Mouse (Mus musculus): ENCODE measurements around the gene Pxt1. TPM values are rescaled to one million over a fixed set of nuclear protein-coding genes. Genes with fewer than 3 reads are reported as not detected.
"Not testable (repeated sequence)": the region's sequence is repeated elsewhere in the genome, so short reads cannot be mapped to it uniquely, and the experiment has no call there.

Gene Pxt1
- polyA plus RNA-seq (2015; fragmentation: Nextera tagmentation; extraction: Ambion mirVana): 0.21 and 0.28 TPM in 2 replicates

GRCm38 (mm10) chr17:28943740-28944139, at the start of gene Pxt1:
Pxt1 (minus strand) TSS chr17:28943840.
- no peak within 1 kb of the TSS for H3K4me2 ChIP-seq (replicated peaks; ENCODE audit: low read depth, low read length)
- no peak for ATAC-seq (ENCODE audit: low FRiP score, low TSS enrichment)

GRCm38 (mm10) chr17:28993004-28993403, 49.4 kb upstream of the Pxt1 start:
- H3K4me1 ChIP-seq (ENCODE audit: insufficient read depth, low read length); H3K4me3 ChIP-seq (ENCODE audit: low read length); H3K9me3 ChIP-seq (ENCODE audit: low read length); H3K27me3 ChIP-seq (ENCODE audit: insufficient read depth, low read length); H3K4me2 ChIP-seq (replicated peaks; ENCODE audit: low read depth, low read length); H3K9ac ChIP-seq (replicated peaks; ENCODE audit: low read length); ATAC-seq (ENCODE audit: low FRiP score, low TSS enrichment); H3K27ac ChIP-seq (ENCODE audit: low read length): not testable (repeated sequence)
- WGBS: 100% methylated on average over 1 of the region's 1 CpGs
- peaks cover 39% of the 10 kb centered on the region for H3K36me3 ChIP-seq (ENCODE audit: insufficient read depth, low read length)

More at GRCm38 (mm10) chr17:28943740-28944139, at the start of gene Pxt1:
- Histone ChIP-seq H3K9me3 (ENCODE audit: low read length) (no peaks in the 10 kb centered on the region), H3K27ac (ENCODE audit: low read length) (no peak within 1 kb of the TSS), H3K4me3 (ENCODE audit: low read length) (no peak within 1 kb of the TSS), H3K36me3 (ENCODE audit: insufficient read depth, low read length) (no peaks in the 10 kb centered on the region), H3K4me1 (ENCODE audit: insufficient read depth, low read length) (no peaks in the 10 kb centered on the region), H3K9ac (replicated peaks; ENCODE audit: low read length) (no peak within 1 kb of the TSS), H3K27me3 (ENCODE audit: insufficient read depth, low read length) (no peaks in the 10 kb centered on the region)
- WGBS: 88% methylated on average over 7 of the region's 7 CpGs

DNA sequence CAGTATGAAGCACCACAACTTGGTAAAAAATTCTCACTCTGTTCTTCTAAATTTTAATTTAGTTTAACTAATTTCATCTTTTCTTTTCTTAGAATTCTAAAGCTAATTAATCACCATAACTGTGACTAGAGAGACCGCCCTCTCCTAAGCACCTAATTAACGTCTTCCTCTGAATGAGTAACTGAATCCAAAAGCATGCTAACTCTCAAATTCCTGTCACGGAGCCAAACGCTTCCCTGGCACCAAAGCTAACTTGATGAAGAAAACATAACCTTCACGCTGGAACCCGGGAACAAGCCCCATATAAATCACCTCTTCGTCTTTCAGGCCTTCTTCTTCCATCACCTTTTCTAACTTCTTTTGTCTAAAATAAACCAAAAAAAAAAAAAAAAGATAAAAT, 48.5 kb upstream of the Pxt1 start:
- ATAC-seq (ENCODE audit: low FRiP score, low TSS enrichment): no peak
- Histone ChIP-seq H3K4me3 (ENCODE audit: low read length) (no peak overlapping the region), H3K4me1 (ENCODE audit: insufficient read depth, low read length) (no peaks in the 10 kb centered on the region), H3K4me2 (replicated peaks; ENCODE audit: low read depth, low read length) (no peak overlapping the region), H3K9ac (replicated peaks; ENCODE audit: low read length) (no peak overlapping the region), H3K27ac (ENCODE audit: low read length) (no peak overlapping the region), H3K9me3 (ENCODE audit: low read length) (no peaks in the 10 kb centered on the region), H3K27me3 (ENCODE audit: insufficient read depth, low read length) (no peaks in the 10 kb centered on the region), H3K36me3 (ENCODE audit: insufficient read depth, low read length) (peaks cover 43% of the 10 kb centered on the region)
- 38% methylated on average over 7 of the region's 7 CpGs for WGBS

- Histone ChIP-seq H3K4me1 (ENCODE audit: insufficient read depth, low read length) (no peaks in the 10 kb centered on the region), H3K9ac (replicated peaks; ENCODE audit: low read length) (no peak overlapping the region), H3K27me3 (ENCODE audit: insufficient read depth, low read length) (no peaks in the 10 kb centered on the region), H3K27ac (ENCODE audit: low read length) (no peak overlapping the region), H3K9me3 (ENCODE audit: low read length) (no peaks in the 10 kb centered on the region), H3K36me3 (ENCODE audit: insufficient read depth, low read length) (peaks cover 51% of the 10 kb centered on the region), H3K4me2 (replicated peaks; ENCODE audit: low read depth, low read length) (no peak overlapping the region), H3K4me3 (ENCODE audit: low read length) (no peak overlapping the region)
- no peak for ATAC-seq (ENCODE audit: low FRiP score, low TSS enrichment)
- WGBS: 82% methylated on average over 9 of the region's 9 CpGs
These were observed 47.6 kb upstream of the Pxt1 start for GRCm38 (mm10) chr17:28991286-28991685.

- Histone ChIP-seq H3K9ac (replicated peaks; ENCODE audit: low read length) (no peak overlapping the region), H3K9me3 (ENCODE audit: low read length) (no peaks in the 10 kb centered on the region), H3K36me3 (ENCODE audit: insufficient read depth, low read length) (peaks cover 59% of the 10 kb centered on the region), H3K4me3 (ENCODE audit: low read length) (no peak overlapping the region), H3K27ac (ENCODE audit: low read length) (no peak overlapping the region), H3K4me1 (ENCODE audit: insufficient read depth, low read length) (no peaks in the 10 kb centered on the region), H3K27me3 (ENCODE audit: insufficient read depth, low read length) (no peaks in the 10 kb centered on the region), H3K4me2 (replicated peaks; ENCODE audit: low read depth, low read length) (no peak overlapping the region)
- WGBS: 82% methylated on average over 4 of the region's 4 CpGs
- no peak for ATAC-seq (ENCODE audit: low FRiP score, low TSS enrichment)
These were observed 46.4 kb upstream of the Pxt1 start for GRCm38 (mm10) chr17:28990060-28990459.

GRCm38 (mm10) chr17:28988996-28989395, 45.4 kb upstream of the Pxt1 start:
- H3K27ac ChIP-seq (ENCODE audit: low read length): no peak overlapping the region
- H3K9ac ChIP-seq (replicated peaks; ENCODE audit: low read length): no peak overlapping the region
- H3K36me3 ChIP-seq (ENCODE audit: insufficient read depth, low read length): peaks cover 62% of the 10 kb centered on the region
- no peaks in the 10 kb centered on the region for H3K9me3 ChIP-seq (ENCODE audit: low read length)
- no peak for ATAC-seq (ENCODE audit: low FRiP score, low TSS enrichment)
- H3K4me2 ChIP-seq (replicated peaks; ENCODE audit: low read depth, low read length): no peak overlapping the region
- H3K4me1 ChIP-seq (ENCODE audit: insufficient read depth, low read length): no peaks in the 10 kb centered on the region
- H3K27me3 ChIP-seq (ENCODE audit: insufficient read depth, low read length): no peaks in the 10 kb centered on the region
- no peak overlapping the region for H3K4me3 ChIP-seq (ENCODE audit: low read length)
- WGBS: 86% methylated on average over 3 of the region's 3 CpGs

- Histone ChIP-seq H3K36me3 (ENCODE audit: insufficient read depth, low read length) (peaks cover 65% of the 10 kb centered on the region), H3K27ac (ENCODE audit: low read length) (no peak overlapping the region), H3K27me3 (ENCODE audit: insufficient read depth, low read length) (no peaks in the 10 kb centered on the region), H3K4me2 (replicated peaks; ENCODE audit: low read depth, low read length) (no peak overlapping the region), H3K4me1 (ENCODE audit: insufficient read depth, low read length) (no peaks in the 10 kb centered on the region), H3K4me3 (ENCODE audit: low read length) (no peak overlapping the region), H3K9me3 (ENCODE audit: low read length) (no peaks in the 10 kb centered on the region), H3K9ac (replicated peaks; ENCODE audit: low read length) (no peak overlapping the region)
- ATAC-seq (ENCODE audit: low FRiP score, low TSS enrichment): no peak
- 85% methylated on average over 4 of the region's 4 CpGs for WGBS
These were observed 44.7 kb upstream of the Pxt1 start for GRCm38 (mm10) chr17:28988291-28988690.

DNA sequence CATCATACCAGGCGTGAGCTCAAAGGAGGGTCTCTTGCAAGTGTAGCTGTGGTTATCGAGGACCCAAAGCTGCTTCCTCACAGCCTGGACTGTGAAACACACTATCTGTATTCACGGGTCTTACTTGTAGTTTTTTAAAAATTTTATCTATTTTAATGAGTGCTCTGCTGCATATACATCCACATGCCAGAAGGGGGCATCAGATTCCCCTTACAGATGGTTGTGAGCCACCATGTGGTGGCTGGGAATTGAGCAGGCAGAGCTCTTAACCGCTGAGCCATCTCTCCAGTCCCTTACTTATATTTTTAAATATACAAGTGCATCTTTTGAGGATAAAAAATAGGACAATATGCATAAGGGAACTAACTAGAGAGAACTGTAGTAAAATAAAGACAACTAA, 44.1 kb upstream of the Pxt1 start:
- Histone ChIP-seq H3K9me3 (ENCODE audit: low read length) (no peaks in the 10 kb centered on the region), H3K4me1 (ENCODE audit: insufficient read depth, low read length) (0 out of 2 replicates have a peak, but pooled peaks cover 5% of the 10 kb centered on the region), H3K27me3 (ENCODE audit: insufficient read depth, low read length) (no peaks in the 10 kb centered on the region), H3K4me2 (replicated peaks; ENCODE audit: low read depth, low read length) (no peak overlapping the region), H3K9ac (replicated peaks; ENCODE audit: low read length) (no peak overlapping the region), H3K27ac (ENCODE audit: low read length) (no peak overlapping the region), H3K36me3 (ENCODE audit: insufficient read depth, low read length) (peaks cover 65% of the 10 kb centered on the region), H3K4me3 (ENCODE audit: low read length) (no peak overlapping the region)
- ATAC-seq (ENCODE audit: low FRiP score, low TSS enrichment): no peak
- WGBS: 75% methylated on average over 4 of the region's 4 CpGs

GRCm38 (mm10) chr17:28986833-28987232, 43.2 kb upstream of the Pxt1 start:
- ATAC-seq (ENCODE audit: low FRiP score, low TSS enrichment): no peak
- H3K9me3 ChIP-seq (ENCODE audit: low read length): no peaks in the 10 kb centered on the region
- no peak overlapping the region for H3K9ac ChIP-seq (replicated peaks; ENCODE audit: low read length)
- H3K36me3 ChIP-seq (ENCODE audit: insufficient read depth, low read length): peaks cover 66% of the 10 kb centered on the region
- H3K4me2 ChIP-seq (replicated peaks; ENCODE audit: low read depth, low read length): no peak overlapping the region
- 0 out of 2 replicates have a peak, but pooled peaks cover 6% of the 10 kb centered on the region for H3K4me1 ChIP-seq (ENCODE audit: insufficient read depth, low read length)
- no peaks in the 10 kb centered on the region for H3K27me3 ChIP-seq (ENCODE audit: insufficient read depth, low read length)
- H3K27ac ChIP-seq (ENCODE audit: low read length): no peak overlapping the region
- H3K4me3 ChIP-seq (ENCODE audit: low read length): no peak overlapping the region

GRCm38 (mm10) chr17:28984724-28985420, 41.2 kb upstream of the Pxt1 start:
- WGBS: 83% methylated on average over 1 of the region's 1 CpGs
- ATAC-seq (ENCODE audit: low FRiP score, low TSS enrichment): no peak
- H3K9ac ChIP-seq (replicated peaks; ENCODE audit: low read length): no peak overlapping the region

More at GRCm38 (mm10) chr17:28984724-28985420, 41.2 kb upstream of the Pxt1 start:
- 0 out of 2 replicates have a peak, but pooled peaks cover 6% of the 10 kb centered on the region for H3K4me1 ChIP-seq (ENCODE audit: insufficient read depth, low read length)
- no peak overlapping the region for H3K4me3 ChIP-seq (ENCODE audit: low read length)
- no peaks in the 10 kb centered on the region for H3K9me3 ChIP-seq (ENCODE audit: low read length)
- no peaks in the 10 kb centered on the region for H3K27me3 ChIP-seq (ENCODE audit: insufficient read depth, low read length)
- no peak overlapping the region for H3K4me2 ChIP-seq (replicated peaks; ENCODE audit: low read depth, low read length)
- H3K27ac ChIP-seq (ENCODE audit: low read length): no peak overlapping the region
- peaks cover 63% of the 10 kb centered on the region for H3K36me3 ChIP-seq (ENCODE audit: insufficient read depth, low read length)
